Mouse (Mus musculus) G1E (cell line): ENCODE measurements at regions not wholly inside any gene's neighbourhood (a gene's known extent, or its start where the extent isn't known, plus 50 kb on each side); places are given as distances from the start of the nearest gene placed in this dataset.

ENCODE experiments used
- CTCF ChIP-seq: IDR thresholded peaks from 2 replicates; pipeline ENCODE4 v1.5.1; 2012; ENCODE audit warnings: low read depth, low read length, inconsistent platforms, mixed read lengths
- GATA1 ChIP-seq: IDR thresholded peaks from 2 replicates; pipeline ENCODE4 v1.6.1; 2012; ENCODE audit warnings: borderline replicate concordance, low read length, inconsistent platforms, mixed read lengths
- GATA2 ChIP-seq: IDR thresholded peaks from 2 replicates; pipeline ENCODE4 v1.6.1; 2012; ENCODE audit warnings: low read depth, low read length, inconsistent platforms, borderline replicate concordance
- POLR2AphosphoS5 ChIP-seq: IDR thresholded peaks from 2 replicates; pipeline ENCODE4 v1.6.1; 2012; ENCODE audit warnings: low read depth, low read length, inconsistent platforms; ENCODE audit not compliant: insufficient replicate concordance

DNA sequence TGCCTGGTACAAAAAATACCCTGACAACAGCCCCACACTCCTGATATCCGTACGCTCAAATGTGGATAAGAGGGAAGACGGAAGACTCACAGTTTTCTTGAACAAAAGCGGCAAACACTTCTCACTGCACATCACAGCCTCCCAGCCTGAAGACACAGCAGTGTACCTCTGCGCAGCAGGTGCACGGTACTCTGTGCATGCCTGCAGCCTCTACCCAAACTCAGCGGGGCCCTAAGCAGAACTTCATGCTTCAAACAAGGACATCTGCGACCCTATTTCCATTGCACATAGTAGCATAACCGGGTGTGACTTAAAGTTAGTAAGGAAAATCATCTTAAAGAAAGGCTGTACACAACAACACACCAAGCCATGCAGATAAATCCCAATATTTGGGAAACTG is 408.3 kb downstream of the Dad1 start:
- TF ChIP-seq CTCF (no peak), POLR2AphosphoS5 (no peak), GATA1 (no peak), GATA2 (no peak)
